Mouse (Mus musculus) monocyte, adult 2 months (primary cell): ENCODE data around the gene Pax3.

ENCODE experiments used
- DNase-seq, 2 experiments: peaks; one replicate each; pipeline ENCODE4 v3.0.0; 2022; ENCODE audit warnings: low spot score in 2 of 2, low read depth in 1 of 2

The Pax3 gene

GRCm38 (mm10) chr1:78093619-78094018, 103.3 kb downstream of the Pax3 start:
- no peak for DNase-seq

- DNase-seq, result no peak
These were observed 108.3 kb downstream of the Pax3 start for GRCm38 (mm10) chr1:78088646-78089045.

- no peak for DNase-seq
These were observed 115.2 kb downstream of the Pax3 start for GRCm38 (mm10) chr1:78081761-78082160.

- no peak for DNase-seq
These were observed 136.1 kb downstream of the Pax3 start for GRCm38 (mm10) chr1:78060850-78061249.

GRCm38 (mm10) chr1:78057939-78058338, 139.0 kb downstream of the Pax3 start:
- DNase-seq, result no peak

- DNase-seq, result no peak
These were observed 143.3 kb downstream of the Pax3 start for GRCm38 (mm10) chr1:78053677-78054076.
